Mouse (Mus musculus) adipocyte (in vitro differentiated cells): ENCODE results near the gene Ksr2.

Experiments used
- DNase-seq: peaks from one replicate; pipeline ENCODE4 v3.0.0-alpha.2; 2016; ENCODE audit warnings: low spot score

The Ksr2 gene

GRCm38 (mm10) chr5:117482013-117482412, 68.2 kb downstream of the Ksr2 start:
- no peak for DNase-seq

GRCm38 (mm10) chr5:117485411-117485810, 71.6 kb downstream of the Ksr2 start:
- DNase-seq, result no peak

DNA sequence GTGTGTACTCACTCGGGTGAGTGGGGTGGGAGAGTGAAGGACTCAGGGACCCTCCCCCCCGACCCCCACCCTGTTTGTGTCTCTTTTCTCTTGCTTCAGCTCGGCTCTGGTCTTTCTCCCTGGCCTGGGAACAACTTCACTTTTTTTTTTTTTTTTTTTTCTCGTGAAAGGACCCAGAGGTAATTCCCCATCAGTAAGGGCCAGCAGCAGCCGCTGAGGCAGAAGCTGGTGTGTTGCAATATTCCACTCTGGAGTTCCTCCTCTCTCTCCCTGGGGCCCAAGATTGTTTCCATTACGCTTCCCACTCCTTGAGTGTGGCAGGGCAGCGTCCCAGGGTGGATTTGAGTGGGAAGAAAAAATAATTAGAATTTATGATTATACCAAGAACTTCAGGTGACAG, 72.3 kb downstream of the Ksr2 start:
- DNase-seq, result no peak

- no peak for DNase-seq
These were observed 74.4 kb downstream of the Ksr2 start for GRCm38 (mm10) chr5:117488155-117488554.

- DNase-seq, result no peak
These were observed 75.0 kb downstream of the Ksr2 start for GRCm38 (mm10) chr5:117488670-117489325.

- no peak for DNase-seq
These were observed 79.4 kb downstream of the Ksr2 start for GRCm38 (mm10) chr5:117492933-117493863.

GRCm38 (mm10) chr5:117493947-117494346, 80.1 kb downstream of the Ksr2 start:
- peak; percentile 63 for DNase-seq

DNA sequence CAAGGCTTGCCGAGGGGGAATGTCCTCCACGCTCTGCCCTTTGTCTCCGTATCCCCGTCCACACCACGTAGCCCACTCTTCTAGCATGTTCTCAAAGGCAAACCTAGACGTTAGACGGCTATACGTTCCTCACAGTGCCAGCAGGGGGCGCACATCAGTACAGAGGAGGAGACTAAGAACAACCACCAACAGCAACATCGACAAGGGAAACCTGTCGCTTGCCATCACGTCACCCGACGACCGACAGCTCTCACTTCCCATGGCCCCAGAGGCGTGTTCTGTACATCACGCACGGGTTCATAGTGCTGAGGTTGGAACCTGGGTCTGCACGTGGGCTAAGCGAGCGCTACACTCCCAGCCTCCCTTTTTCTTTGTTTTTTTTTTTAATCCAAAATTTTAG, 83.3 kb downstream of the Ksr2 start:
- DNase-seq, result no peak

DNA sequence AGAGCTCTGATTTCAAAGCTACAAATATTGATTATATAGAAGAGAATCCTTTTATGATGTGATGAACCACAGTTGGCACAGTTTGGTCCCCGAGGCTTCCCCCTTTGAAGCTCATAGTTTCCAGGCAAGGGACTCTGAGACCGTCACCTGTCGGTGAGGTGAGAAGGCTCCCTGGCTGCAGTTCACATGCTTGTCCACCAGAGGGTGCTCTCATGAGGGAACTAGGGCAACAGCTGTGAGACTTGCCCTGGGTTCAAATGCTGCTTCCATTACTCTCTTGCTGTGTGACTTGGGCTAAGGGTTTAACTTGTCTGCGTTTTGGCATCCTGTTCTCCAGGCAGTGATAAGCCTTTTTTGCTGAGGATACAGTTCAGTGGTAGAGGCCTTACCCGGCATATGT, 88.8 kb downstream of the Ksr2 start:
- no peak for DNase-seq

- DNase-seq, result no peak
These were observed 90.6 kb downstream of the Ksr2 start for GRCm38 (mm10) chr5:117504431-117504830.

DNA sequence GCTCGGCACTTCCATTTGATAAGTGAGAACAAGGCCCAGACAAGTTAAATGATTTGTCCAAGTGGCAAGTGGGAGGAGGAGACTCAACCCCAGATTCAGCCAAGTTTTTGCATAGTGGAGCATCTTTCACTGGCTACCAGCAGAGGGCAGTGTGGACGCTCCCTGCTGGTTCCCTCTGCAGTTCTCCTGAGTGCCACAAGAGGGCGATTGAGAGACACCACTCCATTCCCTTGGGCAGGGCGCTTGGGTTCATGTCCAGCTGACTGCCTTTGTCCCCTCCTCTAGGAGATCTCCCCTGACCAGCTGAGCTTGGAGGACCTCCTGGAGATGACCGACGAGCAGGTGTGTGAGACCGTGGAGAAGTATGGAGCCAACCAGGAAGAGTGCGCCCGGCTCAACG, 91.4 kb downstream of the Ksr2 start:
- peak; percentile 55 for DNase-seq

DNA sequence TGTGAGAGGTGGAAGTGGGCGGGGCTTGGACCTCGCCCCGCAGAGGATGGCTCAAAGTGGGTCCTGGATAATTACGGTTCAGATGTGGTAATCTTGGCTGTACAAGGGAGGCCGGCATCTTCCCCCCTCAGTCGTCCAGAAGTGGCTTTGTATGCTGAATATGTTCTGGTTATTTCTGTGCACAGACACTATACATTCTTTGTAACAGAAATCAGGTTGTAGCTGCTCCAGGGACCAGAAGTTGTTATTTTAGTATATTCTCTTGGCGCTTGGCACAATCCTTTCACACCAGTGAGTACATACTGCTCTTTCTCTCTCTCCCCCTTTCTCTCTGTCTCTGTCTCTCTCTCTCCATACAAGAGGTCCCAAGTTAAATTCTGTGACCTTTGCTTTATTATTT, 92.0 kb downstream of the Ksr2 start:
- no peak for DNase-seq

DNA sequence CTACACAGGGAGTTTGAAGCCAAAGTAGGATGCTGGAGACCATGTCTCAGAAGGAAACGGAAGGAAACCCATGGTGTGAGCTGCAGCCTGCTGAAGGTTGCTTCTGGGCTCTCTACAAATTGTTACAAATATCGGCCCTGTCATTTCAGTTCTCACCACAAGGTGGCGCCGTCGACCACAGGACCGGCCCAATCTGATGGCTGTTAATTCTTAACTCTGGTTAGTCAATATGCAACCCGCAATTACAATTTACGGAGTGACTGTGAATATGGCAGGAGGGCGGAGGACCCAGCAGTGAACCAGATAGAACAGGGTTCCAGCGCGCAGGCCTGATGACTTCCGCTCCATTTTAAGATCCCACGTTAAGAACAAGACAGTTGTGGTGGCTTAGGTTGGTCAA, 92.6 kb downstream of the Ksr2 start:
- peak; percentile 16 for DNase-seq

DNA sequence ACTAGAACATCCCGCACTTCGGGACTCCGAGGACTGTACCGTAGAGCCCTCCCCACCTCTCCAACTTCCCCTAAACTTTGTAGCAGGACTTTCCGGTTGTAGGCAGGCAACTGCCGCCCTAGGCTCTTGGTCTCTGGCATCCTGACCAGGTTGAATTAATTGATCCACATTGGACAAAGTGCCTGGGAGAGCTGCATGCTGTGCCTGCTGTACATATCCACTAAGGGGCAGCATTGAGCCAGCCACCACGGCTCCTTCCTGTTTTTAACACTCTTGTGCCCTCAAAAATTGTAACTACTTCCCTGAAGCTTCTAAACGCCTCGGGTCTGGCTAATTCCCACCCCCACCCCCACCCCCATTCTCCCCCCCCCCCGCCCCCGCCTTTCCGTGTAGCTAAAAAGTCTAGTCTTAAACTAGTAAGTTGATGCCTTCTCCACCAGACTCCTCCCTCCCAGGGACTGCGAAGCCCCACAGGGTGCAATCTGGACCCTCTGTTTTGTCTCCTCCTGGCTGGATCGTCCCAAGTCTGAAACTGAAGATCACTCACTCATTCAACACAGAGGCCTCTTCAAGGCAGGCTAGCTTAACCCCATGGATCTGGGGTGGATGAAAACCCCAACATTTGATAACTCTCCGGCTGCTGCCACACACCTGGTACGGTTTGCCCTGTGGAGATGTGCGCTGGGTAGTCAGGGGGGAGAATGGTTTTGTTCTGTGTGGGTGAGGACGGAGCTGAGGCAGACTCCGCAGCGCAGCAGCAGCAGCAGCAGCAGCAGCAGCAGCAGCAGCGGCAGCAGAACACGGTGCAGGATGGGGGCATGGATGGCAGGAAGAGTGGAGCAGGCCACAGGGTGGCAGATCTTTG, 95.9 kb downstream of the Ksr2 start:
- peak; percentile 28 for DNase-seq

- DNase-seq, result no peak
These were observed 97.1 kb downstream of the Ksr2 start for GRCm38 (mm10) chr5:117510864-117511263.

DNA sequence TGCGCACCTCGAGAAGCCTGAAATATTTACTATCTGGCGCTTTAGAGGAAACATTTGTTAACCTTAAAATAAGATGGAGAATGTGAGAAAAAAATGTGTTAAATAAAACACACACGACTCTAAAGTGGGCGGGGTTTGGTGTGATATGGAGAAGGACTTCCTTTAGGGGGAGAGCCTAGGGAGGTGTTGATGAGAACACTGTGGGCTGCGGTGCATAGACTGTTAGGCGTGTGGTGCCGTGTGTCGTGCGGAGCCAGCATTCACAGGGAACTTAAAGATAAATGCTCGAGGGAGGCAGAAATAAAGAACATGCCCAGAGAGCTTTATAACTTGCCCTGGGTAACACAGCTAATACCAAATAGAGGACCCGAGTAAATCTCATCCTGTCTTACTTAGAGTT, 101.6 kb downstream of the Ksr2 start:
- DNase-seq, result no peak

DNA sequence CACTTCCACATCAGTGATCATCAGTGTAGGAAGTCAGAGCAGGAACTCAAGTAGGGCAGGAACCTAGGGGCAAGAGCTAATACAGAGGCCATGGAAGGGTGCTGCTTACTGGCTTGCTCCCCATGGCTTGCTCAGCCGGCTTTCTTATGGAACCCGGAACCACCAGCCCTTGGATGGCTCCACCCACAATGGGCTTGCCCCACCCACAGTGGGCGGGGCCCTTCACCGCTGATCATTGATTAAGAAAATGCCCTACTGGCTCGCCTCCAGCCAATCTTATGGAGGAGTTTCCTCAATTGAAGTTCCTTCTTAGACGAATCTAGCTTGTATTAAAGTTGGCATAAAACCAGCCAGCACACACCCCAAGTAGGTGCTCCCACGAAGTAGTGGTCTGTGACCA, 102.1 kb downstream of the Ksr2 start:
- no peak for DNase-seq

GRCm38 (mm10) chr5:117516597-117516996, 102.8 kb downstream of the Ksr2 start:
- DNase-seq, result peak; percentile 50

GRCm38 (mm10) chr5:117519858-117520495, 106.2 kb downstream of the Ksr2 start:
- no peak for DNase-seq

- DNase-seq, result no peak
These were observed 107.4 kb downstream of the Ksr2 start for GRCm38 (mm10) chr5:117521156-117521555.

DNA sequence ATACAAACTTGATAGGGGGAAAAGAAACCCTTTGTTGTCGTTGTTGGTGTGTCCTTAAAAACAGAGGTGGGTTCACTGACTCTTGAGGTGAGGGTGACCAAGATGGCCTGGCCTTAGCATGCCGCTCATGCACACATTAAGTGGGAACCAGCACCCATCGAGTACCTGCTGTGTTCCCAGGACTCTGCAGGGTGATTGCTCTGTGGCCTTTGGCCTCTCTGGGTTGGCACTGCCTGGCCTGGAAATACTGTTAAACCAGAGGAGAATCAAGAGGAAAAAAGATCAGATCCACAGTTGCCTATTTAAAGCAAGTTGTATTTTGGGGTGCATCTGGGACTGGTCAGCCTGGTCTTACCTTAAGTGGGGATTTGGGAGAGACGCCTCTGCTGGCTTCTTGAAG, 107.9 kb downstream of the Ksr2 start:
- DNase-seq, result no peak

DNA sequence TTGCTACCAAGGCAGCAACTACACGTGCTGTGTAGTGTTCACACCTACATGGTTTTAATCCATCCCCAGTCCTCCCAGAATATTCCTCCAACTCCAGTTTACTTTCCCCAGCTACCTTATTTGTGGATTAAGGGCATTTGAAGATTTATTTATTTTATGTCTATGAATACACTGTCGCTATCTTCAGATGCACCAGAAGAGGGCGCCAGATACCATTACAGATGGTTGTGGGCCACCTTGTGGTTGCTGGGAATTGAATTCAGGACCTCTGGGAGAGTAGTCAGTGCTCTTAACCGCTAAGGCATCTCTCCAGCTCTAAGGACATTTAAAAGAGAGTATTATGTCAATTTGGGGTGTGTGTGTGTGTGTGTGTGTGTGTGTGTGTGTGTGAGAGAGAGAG, 108.7 kb downstream of the Ksr2 start:
- DNase-seq, result no peak
